ENCODE assay signal across 19 mouse cellular contexts in the genomic region with DNA sequence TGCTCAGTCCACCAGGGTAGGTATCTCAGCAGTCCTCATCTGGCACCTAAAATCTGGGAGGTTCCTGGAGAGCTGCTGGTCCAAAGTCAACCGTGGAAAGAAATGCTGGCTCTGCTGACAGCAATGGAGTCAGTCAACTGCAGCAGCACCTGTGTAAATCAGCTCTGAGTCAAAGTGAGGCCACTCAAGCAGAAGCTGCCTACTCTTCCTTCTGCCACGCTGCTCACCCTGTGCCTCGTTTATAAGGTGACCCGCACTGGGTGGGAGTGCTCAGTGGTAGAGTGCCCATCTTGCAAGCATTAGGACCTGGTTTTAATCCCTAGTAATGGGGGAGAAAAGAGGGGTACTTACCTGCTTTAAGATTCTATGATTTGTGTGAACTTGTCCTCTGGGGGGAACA.
A peak's percentile ranks its signal among the peaks of the same experiment; 100 is the strongest.
DNase-seq lines count a peak whose midpoint lies in the region; ATAC-seq and TF ChIP-seq lines count a peak whose summit lies in the region.
"Had no signal": no experiment of that assay in that cellular context is flagged by ENCODE, and none has a peak within 500 bp of the region (broad histone marks: within the 10 kb centered on the region; RNA-seq: fewer than 3 reads in every experiment).

No protein-coding gene starts in this region.

- ATAC-seq in granulocyte monocyte progenitor cell, adult 5-6 weeks (replicated peaks; ENCODE audit: poor library complexity, severe bottlenecking) = no peak
- ATAC-seq: forebrain, embryonic 15.5 days had no signal

- peak; percentile 5 for DNase-seq in kidney, adult 2 months
- no peak for DNase-seq in kidney, adult 9 months
- peak; percentile 11 for DNase-seq in kidney, postnatal 10 days
- DNase-seq in kidney, adult 8-10 months = no peak
- peak; percentile 1 for DNase-seq in A20 (ENCODE audit: low read depth, low spot score)
- peak; percentile 12 for DNase-seq in brain, embryonic 14.5 days (ENCODE audit: low read depth)
- no peak for DNase-seq in embryo, embryonic 10 days (ENCODE audit: low spot score)
- DNase-seq: adrenal gland, adult 8-10 months; adrenal gland, postnatal 36 days; cerebellum, adult 11 months; cerebellum, adult 8-10 months; cerebellum, postnatal 14 days; gastrocnemius, postnatal 36 days; heart, adult 2 months had no signal

- no peak for TF ChIP-seq POLR2A in kidney, adult 2 months (IDR thresholded peaks at IDR 0.05; ENCODE audit: low read depth, low read length)
- TF ChIP-seq POLR2A in brain, embryonic 14.5 days (IDR thresholded peaks at IDR 0.05; ENCODE audit: borderline replicate concordance, extremely low read depth, insufficient read depth, insufficient read length, poor library complexity, severe bottlenecking) = no peak

- H3K4me3 ChIP-seq in kidney, adult 2 months (ENCODE audit: insufficient read depth, low read depth, low read length) = no peak overlapping the region
- H3K4me3 ChIP-seq: embryonic facial prominence, embryonic 12.5 days; forebrain, embryonic 15.5 days; heart, adult 2 months; heart, embryonic 12.5 days; hindbrain, embryonic 10.5 days had no signal

- no peaks in the 10 kb centered on the region for H3K4me1 ChIP-seq in kidney, adult 2 months (ENCODE audit: control insufficient read depth, insufficient read depth, low read length)
- H3K4me1 ChIP-seq: embryonic facial prominence, embryonic 12.5 days; heart, embryonic 12.5 days; hindbrain, embryonic 10.5 days had no signal

- no peak for TF ChIP-seq CTCF in kidney, adult 2 months (conservative IDR thresholded peaks at IDR 0.05; ENCODE audit: insufficient read depth, insufficient read length, low read depth, low read length)
- no peak for TF ChIP-seq CTCF in brain, embryonic 14.5 days (IDR thresholded peaks at IDR 0.05; ENCODE audit: borderline replicate concordance, extremely low read depth, insufficient read depth, insufficient read length)

- H3K27me3 ChIP-seq in kidney, adult 2 months (replicated peaks; ENCODE audit: control insufficient read depth, insufficient read depth, low read length) = no peaks in the 10 kb centered on the region
- H3K27me3 ChIP-seq: embryonic facial prominence, embryonic 12.5 days; forebrain, embryonic 15.5 days; heart, embryonic 12.5 days had no signal

- 29% methylated on average over 4 of the region's 4 CpGs for WGBS in kidney, adult 2 months

- H3K27ac ChIP-seq in kidney, adult 2 months (ENCODE audit: insufficient read depth, low read depth, low read length) = no peak overlapping the region
- H3K27ac ChIP-seq: embryonic facial prominence, embryonic 12.5 days; forebrain, embryonic 15.5 days; heart, adult 2 months; hindbrain, embryonic 10.5 days had no signal

- no peaks in the 10 kb centered on the region for H3K36me3 ChIP-seq in kidney, adult 2 months (ENCODE audit: control insufficient read depth, insufficient read depth, low read length)
- H3K36me3 ChIP-seq: embryonic facial prominence, embryonic 12.5 days; forebrain, embryonic 15.5 days; heart, embryonic 12.5 days; hindbrain, embryonic 10.5 days had no signal

Comparison
In these comparisons a context has a peak if more than half of its experiments do, and no peak if none do; other contexts are left out.
1. DNase-seq: peak in kidney, adult 2 months (single experiment), kidney, postnatal 10 days (single experiment), A20 (single experiment) and brain, embryonic 14.5 days (single experiment); none in kidney, adult 9 months (single experiment), kidney, adult 8-10 months (0 of 2) and embryo, embryonic 10 days (single experiment).